Mouse (Mus musculus) megakaryocyte, adult 5-6 weeks (primary cell): ENCODE results near the gene Prickle2. TPM values are rescaled to one million over a fixed set of nuclear protein-coding genes. Genes with fewer than 3 reads are reported as not detected.

Experiments
- ATAC-seq: 2 replicates; pipeline ENCODE4 v1.8.0; 2016; ENCODE audit warnings: mild to moderate bottlenecking, inconsistent platforms; ENCODE audit not compliant: poor library complexity, severe bottlenecking
- total RNA-seq, 2 experiments: library from RNA; stranded (forward) in 1 of 2; stranded (reverse) in 1 of 2; fragments of 153-499, 151-499 nt in 1 of 2; fragments of 221-1000, 200-1000 nt in 1 of 2; gene quantifications; 2 replicates each; pipeline versions ENCODE4 v1.2.3 to v1.2.4; 2015 to 2017

Prickle2 gene
- total RNA-seq, 2 experiments from 2014 or later, result not detected

DNA sequence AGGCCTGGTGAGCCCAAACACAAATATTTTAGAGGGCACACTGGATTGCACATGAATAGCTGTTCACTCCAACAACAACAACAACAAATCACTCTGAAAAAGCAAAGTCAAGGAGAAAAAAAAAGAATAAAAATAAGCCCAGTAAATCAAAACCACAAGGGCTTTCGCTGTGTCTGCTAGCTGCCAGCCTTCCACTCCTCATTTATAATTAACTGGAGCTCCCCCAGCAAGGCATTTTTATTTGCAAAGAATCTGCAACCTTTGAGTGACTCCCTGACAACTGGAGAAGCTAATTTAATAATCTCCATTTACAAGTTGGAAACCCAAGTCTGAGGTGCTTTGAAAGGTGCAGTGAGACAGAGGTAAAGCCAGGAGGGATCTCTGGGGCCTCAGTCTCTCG lies 245.2 kb downstream of the Prickle2 start:
- no peak for ATAC-seq

DNA sequence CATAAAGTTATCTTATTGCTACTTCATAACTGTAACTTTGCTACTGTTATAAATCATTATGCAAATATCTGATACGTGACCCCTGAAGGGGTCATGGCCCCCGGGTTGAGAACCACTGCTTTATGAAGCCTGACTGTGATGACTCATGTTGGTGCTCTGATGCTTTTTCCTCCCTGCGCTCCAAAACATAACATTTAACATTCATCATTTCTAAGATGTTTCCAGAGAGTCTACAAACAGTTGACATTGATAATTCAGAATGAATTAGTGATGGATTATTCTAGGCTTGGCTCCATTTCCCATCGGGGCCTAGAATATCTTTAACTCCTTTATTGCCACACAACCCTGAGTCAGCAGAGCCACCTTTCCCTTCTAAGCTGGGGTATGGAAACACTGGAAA lies 247.9 kb downstream of the Prickle2 start:
- ATAC-seq, result no peak

DNA sequence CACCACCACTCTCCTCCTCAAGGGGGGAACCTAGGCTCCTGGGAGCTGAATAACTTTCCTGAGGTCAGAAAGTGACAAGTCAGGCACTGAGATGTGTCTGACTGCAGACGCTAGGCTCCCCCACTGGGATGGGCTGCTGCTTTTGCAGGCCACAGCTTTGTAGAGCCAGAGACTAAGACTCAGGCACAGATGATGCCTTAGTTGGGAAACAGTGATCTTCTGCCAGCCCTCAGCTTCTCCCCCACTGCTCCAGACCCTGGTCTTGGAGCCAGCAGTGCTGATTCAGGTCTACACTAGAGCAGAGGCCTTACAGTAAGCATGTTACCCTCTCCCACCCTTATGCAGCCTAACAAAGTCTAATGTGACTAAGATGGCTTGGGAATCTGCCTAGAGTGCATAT lies 254.5 kb downstream of the Prickle2 start:
- no peak for ATAC-seq

- no peak for ATAC-seq
Measured at GRCm38 (mm10) chr6:92449956-92450355, 256.0 kb downstream of the Prickle2 start.

DNA sequence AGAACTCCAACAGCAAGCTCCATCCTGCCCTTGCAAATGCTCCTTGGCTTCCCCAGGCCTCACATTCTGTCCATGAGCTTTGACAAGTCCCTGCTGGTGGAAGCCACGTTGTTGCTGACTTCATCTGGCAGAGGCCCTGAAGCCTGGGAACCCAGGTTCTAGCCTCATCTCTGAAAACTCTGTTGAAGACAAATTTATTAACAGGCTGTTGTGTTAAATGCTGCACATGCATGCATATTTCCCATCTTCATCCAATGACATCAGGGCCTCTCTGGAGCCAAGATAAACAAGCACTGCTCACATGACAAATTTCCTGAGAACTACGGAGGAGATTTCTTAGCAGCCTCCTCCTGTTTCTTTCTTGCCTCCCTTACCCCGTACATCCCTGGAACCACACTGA lies 259.3 kb downstream of the Prickle2 start:
- no peak for ATAC-seq

DNA sequence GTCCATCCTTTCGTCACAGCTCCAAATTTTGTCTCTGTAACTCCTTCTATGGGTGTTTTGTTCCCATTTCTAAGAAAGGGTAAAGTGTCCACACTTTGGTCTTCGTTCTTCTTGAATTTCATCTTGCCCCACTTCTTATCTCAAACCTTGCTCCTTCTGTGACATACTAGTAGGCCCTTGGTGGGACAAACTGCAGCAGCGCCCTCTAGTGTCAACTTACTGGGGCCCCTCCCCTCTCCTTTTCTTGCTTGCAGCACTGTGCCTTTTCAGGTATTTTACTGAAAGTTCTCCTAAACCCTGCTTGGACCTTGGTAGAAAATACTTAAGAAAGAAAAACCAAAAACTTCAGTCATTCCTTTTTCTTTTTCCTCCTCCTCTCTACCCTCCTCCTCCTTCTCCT lies 264.8 kb downstream of the Prickle2 start:
- ATAC-seq, result no peak

DNA sequence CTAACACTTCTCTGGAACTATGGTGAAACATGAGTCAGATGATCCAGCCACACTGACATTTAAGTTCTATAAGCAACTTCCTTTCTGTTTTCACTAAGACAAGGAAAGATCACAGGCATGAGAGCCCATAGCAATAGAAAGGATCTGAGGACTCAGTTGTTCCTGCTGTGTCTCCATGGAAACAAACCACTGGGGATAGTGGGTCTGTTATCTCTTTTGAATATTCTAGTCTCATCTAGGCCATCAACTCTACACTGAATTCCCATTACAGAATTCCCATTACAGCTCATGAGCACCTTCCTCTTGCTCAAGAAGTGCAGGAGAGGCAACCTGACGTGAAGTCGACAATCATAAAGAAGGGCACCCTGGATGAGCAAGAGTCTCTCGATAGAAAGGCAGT lies 265.7 kb downstream of the Prickle2 start:
- ATAC-seq, result no peak

DNA sequence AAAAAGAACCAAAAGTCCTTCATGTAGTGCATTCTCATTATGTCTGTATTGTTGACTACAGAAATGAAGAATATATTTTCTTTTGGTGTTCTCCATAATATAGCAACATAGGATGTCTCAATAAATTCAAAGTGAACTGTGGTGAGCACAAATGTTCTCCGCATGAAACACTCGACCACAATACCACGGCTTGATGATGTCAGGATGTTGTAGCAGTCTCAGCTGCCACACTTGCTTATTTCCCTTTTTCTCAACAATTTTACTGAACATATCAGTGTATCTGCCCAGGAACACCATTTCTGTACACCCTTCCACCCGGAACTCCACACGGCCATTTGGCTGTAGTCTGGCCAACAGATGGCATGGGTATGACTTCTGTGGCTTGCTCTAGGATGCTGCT lies 273.8 kb downstream of the Prickle2 start:
- ATAC-seq, result no peak

- ATAC-seq, result no peak
Measured at GRCm38 (mm10) chr6:92427406-92428171, 278.4 kb downstream of the Prickle2 start.

GRCm38 (mm10) chr6:92425901-92426300 lies 280.1 kb downstream of the Prickle2 start:
- ATAC-seq, result no peak

- no peak for ATAC-seq
Measured at GRCm38 (mm10) chr6:92425476-92425875, 280.5 kb downstream of the Prickle2 start.

DNA sequence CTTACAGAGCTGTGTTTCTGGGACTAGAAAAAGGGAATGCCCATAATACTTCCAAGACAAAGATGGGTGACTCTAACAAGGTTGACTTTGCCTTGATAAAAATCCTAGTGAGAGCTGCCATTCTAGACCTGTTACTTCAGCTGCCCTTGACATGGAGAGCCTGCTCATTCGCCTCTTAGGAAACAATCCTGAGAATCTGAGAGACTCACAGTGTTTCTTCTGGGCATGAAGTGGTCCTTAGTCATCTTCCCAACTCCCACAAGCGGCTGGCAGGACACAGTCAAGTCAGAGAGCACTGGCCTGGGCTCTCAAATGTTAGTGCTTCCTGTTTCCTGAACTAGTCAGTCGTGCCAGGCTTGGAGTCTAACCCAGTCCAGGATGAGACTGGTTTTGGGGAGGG lies 281.0 kb downstream of the Prickle2 start:
- no peak for ATAC-seq

- 0 out of 2 replicates have a peak, but pooled peaks have one; percentile 27 for ATAC-seq
Measured at GRCm38 (mm10) chr6:92422286-92422685, 283.7 kb downstream of the Prickle2 start.

DNA sequence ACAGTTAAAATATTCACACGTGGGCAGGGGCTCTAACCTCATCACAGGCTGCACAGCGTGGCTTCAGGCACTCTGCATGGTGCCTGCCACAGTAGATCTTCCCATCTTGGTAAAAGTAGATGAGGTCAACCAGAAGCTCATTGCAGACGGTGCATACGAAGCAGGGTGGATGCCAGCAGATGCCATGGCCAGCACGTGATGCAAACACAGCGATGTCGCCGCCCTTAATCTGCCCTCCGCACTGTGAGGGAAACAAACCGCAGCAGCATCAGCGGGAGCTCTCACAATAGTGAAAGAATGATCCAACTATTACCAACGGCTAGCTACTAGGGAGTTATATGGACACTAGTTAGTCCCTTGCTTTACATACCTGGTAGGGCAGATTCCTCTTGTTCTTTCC lies 285.8 kb downstream of the Prickle2 start:
- no peak for ATAC-seq

GRCm38 (mm10) chr6:92415405-92415755 lies 290.6 kb downstream of the Prickle2 start:
- no peak for ATAC-seq

DNA sequence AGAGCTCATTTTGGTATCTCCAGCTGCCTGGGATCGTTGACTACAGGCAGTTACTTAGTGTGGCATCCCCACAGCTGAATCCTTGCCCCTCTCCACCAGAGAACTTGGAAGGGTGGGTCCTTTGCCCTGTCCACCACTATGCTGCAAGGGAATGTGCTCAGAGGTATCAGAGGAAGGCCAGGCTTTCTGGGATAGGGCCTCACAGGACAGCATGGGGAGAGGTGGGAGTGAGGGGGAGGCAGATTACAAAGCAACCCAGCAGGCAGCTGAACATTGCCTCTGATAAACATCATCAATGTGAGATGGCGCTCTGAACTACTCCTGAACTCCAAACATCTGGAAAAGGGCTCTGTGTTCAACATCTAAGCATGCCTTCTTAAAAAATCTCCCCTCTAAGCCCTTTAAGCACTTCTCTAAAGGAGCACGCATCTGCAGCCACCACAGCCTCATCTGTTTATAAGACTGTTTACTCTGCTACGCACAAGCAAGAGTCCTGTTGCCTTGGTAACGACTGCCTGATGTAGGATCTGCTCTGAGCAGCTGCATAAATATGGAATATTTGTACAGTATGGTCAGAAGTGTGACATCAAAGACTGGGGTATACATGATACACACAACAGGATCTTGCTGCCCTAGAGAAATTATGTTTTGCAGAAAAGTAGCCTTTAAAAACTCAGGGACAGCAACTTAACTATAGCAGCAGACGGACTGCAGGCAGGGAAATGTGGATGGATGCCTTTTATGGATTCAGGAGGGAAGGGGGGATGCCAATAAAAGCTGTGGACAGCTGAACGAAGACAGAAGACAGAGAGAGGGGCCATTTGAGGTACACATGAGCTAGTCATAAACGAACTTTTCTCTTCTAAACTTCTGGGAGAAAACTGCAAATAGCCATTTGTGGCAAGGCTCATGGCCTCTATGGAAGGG lies 291.2 kb downstream of the Prickle2 start:
- no peak for ATAC-seq

- ATAC-seq, result no peak
Measured at GRCm38 (mm10) chr6:92413982-92414381, 292.0 kb downstream of the Prickle2 start.

DNA sequence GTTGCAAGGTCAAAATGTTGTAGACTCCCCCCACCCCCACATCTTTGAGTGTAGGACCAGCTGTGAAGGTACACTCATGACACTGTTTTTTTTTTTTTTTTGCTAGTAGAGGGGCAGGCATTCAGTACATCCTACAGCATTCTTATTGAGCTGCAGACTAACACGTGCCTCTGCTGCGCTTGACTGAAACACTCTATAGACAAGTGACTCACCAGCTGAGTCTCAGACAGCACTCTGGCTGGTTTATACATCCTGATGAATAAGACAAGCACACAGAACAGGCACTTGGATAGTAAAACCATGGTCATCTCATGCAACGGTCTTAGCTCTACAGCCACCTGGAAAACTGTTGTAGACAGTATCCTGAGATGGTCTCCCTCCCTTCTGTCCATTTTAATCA lies 296.2 kb downstream of the Prickle2 start:
- no peak for ATAC-seq

DNA sequence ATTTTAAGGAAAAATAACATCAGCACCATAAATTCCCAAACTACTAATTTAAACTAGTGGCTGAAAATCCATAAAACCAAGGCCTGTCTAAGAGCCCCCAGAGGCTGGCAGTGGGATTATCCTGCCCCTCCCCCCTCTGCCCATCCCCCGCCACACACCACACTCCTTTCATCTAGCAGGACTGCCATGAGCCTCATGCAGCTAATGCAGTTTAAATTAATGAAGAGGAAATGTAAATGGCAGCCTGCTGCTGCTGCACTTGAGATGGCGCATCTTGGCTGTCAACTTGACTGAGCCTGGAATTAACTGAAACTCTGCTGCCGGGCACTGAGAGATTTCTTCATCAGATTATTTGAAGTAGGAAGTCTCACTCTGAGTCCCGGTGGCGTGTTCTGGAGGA lies 298.7 kb downstream of the Prickle2 start:
- ATAC-seq, result no peak

GRCm38 (mm10) chr6:92405571-92405970 lies 300.4 kb downstream of the Prickle2 start:
- ATAC-seq, result no peak

GRCm38 (mm10) chr6:92397876-92398275 lies 308.1 kb downstream of the Prickle2 start:
- no peak for ATAC-seq

GRCm38 (mm10) chr6:92395556-92395955 lies 310.4 kb downstream of the Prickle2 start:
- ATAC-seq, result no peak
